Mouse (Mus musculus) layer of hippocampus, adult 11-12 months (tissue): ENCODE results near the gene Cadm1.
A peak's percentile ranks its signal among the peaks of the same experiment; 100 is the strongest.

Source experiments
- DNase-seq: peaks from one replicate; pipeline ENCODE4 v3.0.0; 2022; ENCODE audit warnings: low spot score

Cadm1 gene

GRCm38 (mm10) chr9:47548916-47549315 lies 18.9 kb downstream of the Cadm1 start:
- DNase-seq, result no peak

GRCm38 (mm10) chr9:47552960-47553575 lies 23.1 kb downstream of the Cadm1 start:
- DNase-seq, result no peak

- DNase-seq, result no peak
Measured at GRCm38 (mm10) chr9:47560726-47561125, 30.8 kb downstream of the Cadm1 start.

GRCm38 (mm10) chr9:47561596-47561995 lies 31.6 kb downstream of the Cadm1 start:
- no peak for DNase-seq

- DNase-seq, result no peak
Measured at GRCm38 (mm10) chr9:47565088-47565487, 35.1 kb downstream of the Cadm1 start.

- DNase-seq, result no peak
Measured at GRCm38 (mm10) chr9:47567873-47568272, 37.9 kb downstream of the Cadm1 start.

- no peak for DNase-seq
Measured at GRCm38 (mm10) chr9:47570184-47570583, 40.2 kb downstream of the Cadm1 start.

- DNase-seq, result no peak
Measured at GRCm38 (mm10) chr9:47571461-47571860, 41.5 kb downstream of the Cadm1 start.

- no peak for DNase-seq
Measured at GRCm38 (mm10) chr9:47572132-47572531, 42.2 kb downstream of the Cadm1 start.

- DNase-seq, result no peak
Measured at GRCm38 (mm10) chr9:47573456-47573855, 43.5 kb downstream of the Cadm1 start.

- DNase-seq, result no peak
Measured at GRCm38 (mm10) chr9:47574710-47575414, 44.9 kb downstream of the Cadm1 start.

- DNase-seq, result no peak
Measured at GRCm38 (mm10) chr9:47575764-47576163, 45.8 kb downstream of the Cadm1 start.

- DNase-seq, result no peak
Measured at GRCm38 (mm10) chr9:47579464-47579863, 49.5 kb downstream of the Cadm1 start.

- no peak for DNase-seq
Measured at GRCm38 (mm10) chr9:47581576-47582365, 51.8 kb downstream of the Cadm1 start.

GRCm38 (mm10) chr9:47583241-47583640 lies 53.3 kb downstream of the Cadm1 start:
- no peak for DNase-seq

- DNase-seq, result no peak
Measured at GRCm38 (mm10) chr9:47586176-47586575, 56.2 kb downstream of the Cadm1 start.

GRCm38 (mm10) chr9:47586839-47587238 lies 56.9 kb downstream of the Cadm1 start:
- no peak for DNase-seq

- peak; percentile 61 for DNase-seq
Measured at GRCm38 (mm10) chr9:47587577-47588194, 57.7 kb downstream of the Cadm1 start.

- no peak for DNase-seq
Measured at GRCm38 (mm10) chr9:47589832-47590231, 59.9 kb downstream of the Cadm1 start.

- DNase-seq, result no peak
Measured at GRCm38 (mm10) chr9:47601541-47601940, 71.6 kb downstream of the Cadm1 start.

- no peak for DNase-seq
Measured at GRCm38 (mm10) chr9:47603971-47604370, 74.0 kb downstream of the Cadm1 start.

GRCm38 (mm10) chr9:47605628-47606027 lies 75.7 kb downstream of the Cadm1 start:
- DNase-seq, result no peak

GRCm38 (mm10) chr9:47608441-47608840 lies 78.5 kb downstream of the Cadm1 start:
- no peak for DNase-seq
